Mouse (Mus musculus): ENCODE measurements at regions not wholly inside any gene's neighbourhood (a gene's known extent, or its start where the extent isn't known, plus 50 kb on each side); places are given as distances from the start of the nearest gene placed in this dataset.

GRCm38 (mm10) chr6:88964071-88964470, 62.0 kb downstream of the Tpra1 start:
- H3K36me3 ChIP-seq (ENCODE audit: control insufficient read depth, insufficient read depth, low read length), result no peaks in the 10 kb centered on the region
- no peaks in the 10 kb centered on the region for H3K27me3 ChIP-seq (replicated peaks; ENCODE audit: control insufficient read depth, insufficient read depth, low read length)
- DNase-seq, result no peak
- H3K4me1 ChIP-seq (ENCODE audit: control insufficient read depth, insufficient read depth, low read length), result no peaks in the 10 kb centered on the region
- no peak overlapping the region for H3K4me3 ChIP-seq (ENCODE audit: insufficient read depth, low read depth, low read length)
- TF ChIP-seq POLR2A (IDR thresholded peaks at IDR 0.05; ENCODE audit: low read depth, low read length) (no peak), CTCF (conservative IDR thresholded peaks at IDR 0.05; ENCODE audit: insufficient read depth, insufficient read length, low read depth, low read length) (no peak)
- 67% methylated on average over 7 of the region's 7 CpGs for WGBS
- no peak overlapping the region for H3K27ac ChIP-seq (ENCODE audit: insufficient read depth, low read depth, low read length)

- Histone ChIP-seq H3K36me3 (ENCODE audit: control insufficient read depth, insufficient read depth, low read length) (no peaks in the 10 kb centered on the region), H3K4me3 (ENCODE audit: insufficient read depth, low read depth, low read length) (no peak overlapping the region), H3K4me1 (ENCODE audit: control insufficient read depth, insufficient read depth, low read length) (no peaks in the 10 kb centered on the region), H3K27me3 (replicated peaks; ENCODE audit: control insufficient read depth, insufficient read depth, low read length) (no peaks in the 10 kb centered on the region), H3K27ac (ENCODE audit: insufficient read depth, low read depth, low read length) (no peak overlapping the region)
- no peak for DNase-seq
- TF ChIP-seq CTCF (conservative IDR thresholded peaks at IDR 0.05; ENCODE audit: insufficient read depth, insufficient read length, low read depth, low read length) (no peak), POLR2A (IDR thresholded peaks at IDR 0.05; ENCODE audit: low read depth, low read length) (no peak)
- WGBS, result 79% methylated on average over 6 of the region's 6 CpGs
These were observed 62.9 kb downstream of the Tpra1 start for GRCm38 (mm10) chr6:88964911-88965310.

GRCm38 (mm10) chr6:88965361-88966226, 63.5 kb downstream of the Tpra1 start:
- TF ChIP-seq CTCF (conservative IDR thresholded peaks at IDR 0.05; ENCODE audit: insufficient read depth, insufficient read length, low read depth, low read length), result no peak
- TF ChIP-seq POLR2A (IDR thresholded peaks at IDR 0.05; ENCODE audit: low read depth, low read length), result no peak
- no peaks in the 10 kb centered on the region for H3K27me3 ChIP-seq (replicated peaks; ENCODE audit: control insufficient read depth, insufficient read depth, low read length)
- no peak overlapping the region for H3K4me3 ChIP-seq (ENCODE audit: insufficient read depth, low read depth, low read length)
- no peaks in the 10 kb centered on the region for H3K4me1 ChIP-seq (ENCODE audit: control insufficient read depth, insufficient read depth, low read length)
- H3K27ac ChIP-seq (ENCODE audit: insufficient read depth, low read depth, low read length), result no peak overlapping the region
- H3K36me3 ChIP-seq (ENCODE audit: control insufficient read depth, insufficient read depth, low read length), result no peaks in the 10 kb centered on the region
- no peak for DNase-seq
- WGBS, result 63% methylated on average over 19 of the region's 19 CpGs

GRCm38 (mm10) chr6:88966501-88966900, 64.5 kb downstream of the Tpra1 start:
- Histone ChIP-seq H3K27me3 (replicated peaks; ENCODE audit: control insufficient read depth, insufficient read depth, low read length) (no peaks in the 10 kb centered on the region), H3K4me3 (ENCODE audit: insufficient read depth, low read depth, low read length) (no peak overlapping the region), H3K27ac (ENCODE audit: insufficient read depth, low read depth, low read length) (no peak overlapping the region), H3K4me1 (ENCODE audit: control insufficient read depth, insufficient read depth, low read length) (no peaks in the 10 kb centered on the region), H3K36me3 (ENCODE audit: control insufficient read depth, insufficient read depth, low read length) (no peaks in the 10 kb centered on the region)
- DNase-seq, result no peak
- WGBS, result 78% methylated on average over 4 of the region's 4 CpGs
- TF ChIP-seq POLR2A (IDR thresholded peaks at IDR 0.05; ENCODE audit: low read depth, low read length), result no peak
- no peak for TF ChIP-seq CTCF (conservative IDR thresholded peaks at IDR 0.05; ENCODE audit: insufficient read depth, insufficient read length, low read depth, low read length)

GRCm38 (mm10) chr6:88968842-88969241, 66.8 kb downstream of the Tpra1 start:
- no peak overlapping the region for H3K27ac ChIP-seq (ENCODE audit: insufficient read depth, low read depth, low read length)
- H3K4me1 ChIP-seq (ENCODE audit: control insufficient read depth, insufficient read depth, low read length), result no peaks in the 10 kb centered on the region
- no peak for TF ChIP-seq CTCF (conservative IDR thresholded peaks at IDR 0.05; ENCODE audit: insufficient read depth, insufficient read length, low read depth, low read length)
- TF ChIP-seq POLR2A (IDR thresholded peaks at IDR 0.05; ENCODE audit: low read depth, low read length), result no peak
- H3K27me3 ChIP-seq (replicated peaks; ENCODE audit: control insufficient read depth, insufficient read depth, low read length), result no peaks in the 10 kb centered on the region
- no peak overlapping the region for H3K4me3 ChIP-seq (ENCODE audit: insufficient read depth, low read depth, low read length)
- WGBS, result 62% methylated on average over 4 of the region's 4 CpGs
- no peaks in the 10 kb centered on the region for H3K36me3 ChIP-seq (ENCODE audit: control insufficient read depth, insufficient read depth, low read length)
- DNase-seq, result no peak

- no peaks in the 10 kb centered on the region for H3K4me1 ChIP-seq (ENCODE audit: control insufficient read depth, insufficient read depth, low read length)
- TF ChIP-seq CTCF (conservative IDR thresholded peaks at IDR 0.05; ENCODE audit: insufficient read depth, insufficient read length, low read depth, low read length) (no peak), POLR2A (IDR thresholded peaks at IDR 0.05; ENCODE audit: low read depth, low read length) (no peak)
- no peak overlapping the region for H3K27ac ChIP-seq (ENCODE audit: insufficient read depth, low read depth, low read length)
- H3K27me3 ChIP-seq (replicated peaks; ENCODE audit: control insufficient read depth, insufficient read depth, low read length), result no peaks in the 10 kb centered on the region
- WGBS, result 51% methylated on average over 9 of the region's 9 CpGs
- no peak overlapping the region for H3K4me3 ChIP-seq (ENCODE audit: insufficient read depth, low read depth, low read length)
- no peaks in the 10 kb centered on the region for H3K36me3 ChIP-seq (ENCODE audit: control insufficient read depth, insufficient read depth, low read length)
- DNase-seq, result no peak
These were observed 69.7 kb downstream of the Tpra1 start for GRCm38 (mm10) chr6:88971729-88972128.

- Histone ChIP-seq H3K27ac (ENCODE audit: insufficient read depth, low read depth, low read length) (no peak overlapping the region), H3K27me3 (replicated peaks; ENCODE audit: control insufficient read depth, insufficient read depth, low read length) (no peaks in the 10 kb centered on the region), H3K4me3 (ENCODE audit: insufficient read depth, low read depth, low read length) (no peak overlapping the region), H3K36me3 (ENCODE audit: control insufficient read depth, insufficient read depth, low read length) (no peaks in the 10 kb centered on the region), H3K4me1 (ENCODE audit: control insufficient read depth, insufficient read depth, low read length) (no peaks in the 10 kb centered on the region)
- DNase-seq, result no peak
- TF ChIP-seq POLR2A (IDR thresholded peaks at IDR 0.05; ENCODE audit: low read depth, low read length) (no peak), CTCF (conservative IDR thresholded peaks at IDR 0.05; ENCODE audit: insufficient read depth, insufficient read length, low read depth, low read length) (no peak)
- WGBS, result 35% methylated on average over 7 of the region's 7 CpGs
These were observed 72.4 kb downstream of the Tpra1 start for GRCm38 (mm10) chr6:88974457-88974856.

Measured in kidney, adult 2 months (tissue).